8 mouse cellular contexts compared by ENCODE assay signal in the genomic region with DNA sequence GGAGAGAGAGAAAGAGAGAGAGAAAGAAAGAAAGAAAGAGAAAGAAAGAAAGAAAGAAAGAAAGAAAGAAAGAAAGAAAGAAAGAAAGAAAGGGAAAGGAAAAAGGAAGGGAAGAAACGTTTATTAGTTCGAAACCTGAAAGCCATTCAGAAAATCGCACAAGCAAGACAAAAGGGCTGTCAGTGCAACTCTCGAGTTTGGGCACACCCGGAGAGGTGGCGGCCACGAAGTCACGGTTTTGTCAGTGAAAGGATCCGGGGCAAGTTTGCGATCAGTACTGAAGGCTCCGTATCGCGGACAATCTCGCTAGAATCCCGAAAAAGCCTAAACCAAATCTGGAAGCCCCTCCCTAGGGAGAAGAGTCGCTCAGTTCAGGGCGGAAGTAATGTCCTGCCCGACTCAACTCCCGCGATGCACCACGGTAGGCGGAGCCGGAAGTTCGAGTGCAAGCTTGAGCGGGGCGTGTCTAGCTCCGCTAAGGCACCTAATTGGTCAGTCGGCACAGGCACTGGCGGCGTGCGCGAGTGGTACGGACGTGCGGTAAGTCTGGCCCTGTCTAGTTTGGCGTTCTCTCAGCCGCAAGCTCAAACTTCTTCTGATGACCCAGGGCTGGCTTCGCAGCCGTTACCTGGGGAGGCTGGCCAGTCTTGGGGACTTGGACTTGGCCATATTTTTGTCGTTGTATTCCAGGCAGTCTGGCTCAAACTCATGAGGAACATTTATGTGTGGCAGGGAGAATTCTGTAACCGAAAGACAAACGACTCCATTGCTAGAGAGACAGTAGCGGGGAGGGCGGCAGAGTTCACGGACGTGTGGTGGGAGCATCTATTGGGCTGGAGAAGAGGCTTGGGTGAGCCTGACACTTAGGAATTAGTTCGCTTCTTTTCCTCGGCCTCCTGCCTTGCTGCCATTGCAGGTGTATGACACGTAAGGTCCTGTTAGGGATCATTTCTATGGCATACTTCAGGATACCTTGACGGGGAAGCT. TPM values are rescaled to one million over a fixed set of nuclear protein-coding genes. Genes with fewer than 3 reads are reported as not detected.
A peak's percentile ranks its signal among the peaks of the same experiment; 100 is the strongest.
DNase-seq lines count a peak whose midpoint lies in the region; ATAC-seq and TF ChIP-seq lines count a peak whose summit lies in the region.

Gene Snupn, plus strand, starts transcription at position 465 of the 987 bp plus-strand sequence.

- peak within 1 kb of the TSS; percentile 70 for H3K4me2 ChIP-seq in embryonic facial prominence, embryonic 15.5 days (replicated peaks)
- H3K4me2 ChIP-seq in limb, embryonic 14.5 days (replicated peaks; ENCODE audit: low read depth, low read length, severe bottlenecking), result peak within 1 kb of the TSS; percentile 66
- H3K4me2 ChIP-seq in midbrain, postnatal 0 days (ENCODE audit: low read depth, low read length, poor library complexity, severe bottlenecking), result peak within 1 kb of the TSS; percentile 81

- H3K27ac ChIP-seq in bone marrow, adult 2 months (ENCODE audit: control insufficient read depth, insufficient read depth, low read depth, low read length, poor library complexity), result peak within 1 kb of the TSS; percentile 68
- peak within 1 kb of the TSS; percentile 94 for H3K27ac ChIP-seq in embryonic facial prominence, embryonic 15.5 days (replicated peaks)
- H3K27ac ChIP-seq in limb, embryonic 14.5 days (replicated peaks; ENCODE audit: low read depth, low read length), result peak within 1 kb of the TSS; percentile 91
- peak within 1 kb of the TSS; percentile 78 for H3K27ac ChIP-seq in midbrain, postnatal 0 days (ENCODE audit: low read depth, low read length)

- no peaks in the 10 kb centered on the region for H3K27me3 ChIP-seq in embryonic facial prominence, embryonic 15.5 days
- no peaks in the 10 kb centered on the region for H3K27me3 ChIP-seq in limb, embryonic 14.5 days (ENCODE audit: control insufficient read depth, insufficient read depth, low read length)
- H3K27me3 ChIP-seq in midbrain, postnatal 0 days (ENCODE audit: insufficient read depth, low read length), result no peaks in the 10 kb centered on the region

- TF ChIP-seq CTCF in bone marrow, adult 2 months (IDR thresholded peaks at IDR 0.05; ENCODE audit: control insufficient read depth, insufficient read depth, low read length), result no peak
- TF ChIP-seq CTCF in midbrain, postnatal 0 days (IDR thresholded peaks at IDR 0.05), result no peak

- peaks cover 1% of the 10 kb centered on the region for H3K4me1 ChIP-seq in bone marrow, adult 2 months (ENCODE audit: control insufficient read depth, insufficient read depth, low read length)
- H3K4me1 ChIP-seq in embryonic facial prominence, embryonic 15.5 days, result peaks cover 11% of the 10 kb centered on the region
- peaks cover 12% of the 10 kb centered on the region for H3K4me1 ChIP-seq in limb, embryonic 14.5 days (ENCODE audit: control insufficient read depth, insufficient read depth, low read length)
- peaks cover 3% of the 10 kb centered on the region; the same call in 1 of the 2 replicates for H3K4me1 ChIP-seq in midbrain, postnatal 0 days (ENCODE audit: insufficient read depth, low read length)

- peak; percentile 100 for ATAC-seq in embryonic facial prominence, embryonic 15.5 days (ENCODE audit: insufficient number of reproducible peaks, low FRiP score, low TSS enrichment, low read depth)
- ATAC-seq in limb, embryonic 14.5 days (ENCODE audit: low FRiP score, low read depth), result peak; percentile 100
- ATAC-seq in midbrain, postnatal 0 days (ENCODE audit: low FRiP score), result peak; percentile 100

- no peaks in the 10 kb centered on the region for H3K9me3 ChIP-seq in embryonic facial prominence, embryonic 15.5 days (replicated peaks)
- H3K9me3 ChIP-seq in limb, embryonic 14.5 days (ENCODE audit: control insufficient read depth, low read length), result no peaks in the 10 kb centered on the region
- H3K9me3 ChIP-seq in midbrain, postnatal 0 days (ENCODE audit: low read length), result no peaks in the 10 kb centered on the region

- DNase-seq in 416B (ENCODE audit: low read depth), result peak; percentile 99
- peak; percentile 99 for DNase-seq in heart, adult 8-10 months (ENCODE audit: low spot score)
- DNase-seq in kidney, adult 9 months, result peak; percentile 98
- peak; percentile 99 for DNase-seq in limb, embryonic 14.5 days (ENCODE audit: low spot score)
- DNase-seq in midbrain, postnatal 0 days (ENCODE audit: low spot score), result peak; percentile 99
- DNase-seq in spleen, postnatal 14 days (ENCODE audit: low spot score in 2 of 2), result peak; percentile 92 to 95

- H3K9ac ChIP-seq in embryonic facial prominence, embryonic 15.5 days, result peak within 1 kb of the TSS; percentile 75
- peak within 1 kb of the TSS; percentile 80 for H3K9ac ChIP-seq in limb, embryonic 14.5 days (ENCODE audit: low read depth, low read length, severe bottlenecking)
- H3K9ac ChIP-seq in midbrain, postnatal 0 days (replicated peaks; ENCODE audit: low read length, poor library complexity, severe bottlenecking), result peak within 1 kb of the TSS; percentile 63

- under 1% methylated on average over 50 of the region's 50 CpGs for WGBS in bone marrow, adult 2 months
- under 1% methylated on average over 50 of the region's 50 CpGs for WGBS in embryonic facial prominence, embryonic 15.5 days
- under 1% methylated on average over 50 of the region's 50 CpGs for WGBS in limb, embryonic 14.5 days
- under 1% methylated on average over 50 of the region's 50 CpGs for WGBS in midbrain, postnatal 0 days

- H3K4me3 ChIP-seq in bone marrow, adult 2 months (replicated peaks; ENCODE audit: control insufficient read depth, low read depth, low read length), result peak within 1 kb of the TSS; percentile 84
- peak within 1 kb of the TSS; percentile 62 for H3K4me3 ChIP-seq in embryonic facial prominence, embryonic 15.5 days (replicated peaks)
- H3K4me3 ChIP-seq in limb, embryonic 14.5 days (replicated peaks; ENCODE audit: low read length), result peak within 1 kb of the TSS; percentile 60
- H3K4me3 ChIP-seq in midbrain, postnatal 0 days (ENCODE audit: low read depth, low read length), result peak within 1 kb of the TSS; percentile 39

- H3K36me3 ChIP-seq in embryonic facial prominence, embryonic 15.5 days, result no peaks in the 10 kb centered on the region
- no peaks in the 10 kb centered on the region for H3K36me3 ChIP-seq in limb, embryonic 14.5 days (ENCODE audit: control insufficient read depth, insufficient read depth, low read length)
- no peaks in the 10 kb centered on the region for H3K36me3 ChIP-seq in midbrain, postnatal 0 days (ENCODE audit: insufficient read depth, low read length)

- TF ChIP-seq POLR2A in bone marrow, adult 2 months (IDR thresholded peaks at IDR 0.05; ENCODE audit: borderline replicate concordance, control insufficient read depth, low read depth, low read length), result peak; percentile 97
- TF ChIP-seq POLR2A in limb, embryonic 14.5 days (IDR thresholded peaks at IDR 0.05; ENCODE audit: borderline replicate concordance, extremely low read depth, insufficient read depth, insufficient read length), result 0 out of 2 replicates have a peak, but pooled peaks have one; percentile 75

RNA-seq across cellular contexts. Expression of gene Snupn, which starts in this region (rescaled TPM):
- 5.2 and 14.9 TPM in 2 replicates for polyA plus RNA-seq in bone marrow, adult 2 months (2011; ENCODE audit: insufficient read depth, insufficient read length, low replicate concordance, missing spikeins)
- polyA plus RNA-seq in embryonic facial prominence, embryonic 15.5 days (2015; fragmentation: Nextera tagmentation; extraction: Ambion mirVana), result 25.3 and 27.9 TPM in 2 replicates
- 10 to 100 TPM in 2 of 4 experiments, 1 to 10 TPM in 2; 9.1 to 11.4 (median 10.3) TPM for total RNA-seq in heart, adult 8-10 months (2022)
- polyA plus RNA-seq in limb, embryonic 14.5 days (2012; rRNA removed), result 14.5 and 15.9 TPM in 2 replicates
- 24.2 and 27.0 TPM in 2 replicates for polyA plus RNA-seq in limb, embryonic 14.5 days (2014; fragmentation: Nextera tagmentation; extraction: Ambion mirVana)
- 12.7 and 16.9 TPM in 2 replicates for total RNA-seq in midbrain, postnatal 0 days (2014; rRNA removed)
- polyA plus RNA-seq in midbrain, postnatal 0 days (2015; fragmentation: Nextera tagmentation; extraction: Ambion mirVana), result 20.5 and 21.6 TPM in 2 replicates

Comparison
In these comparisons a context has a peak if more than half of its experiments do, and no peak if none do; other contexts are left out.
1. Peak in every context shown above with its lines: DNase-seq, ATAC-seq, H3K4me3 ChIP-seq and H3K27ac ChIP-seq.